ENCODE assay signal across 23 mouse cellular contexts in the genomic region with DNA sequence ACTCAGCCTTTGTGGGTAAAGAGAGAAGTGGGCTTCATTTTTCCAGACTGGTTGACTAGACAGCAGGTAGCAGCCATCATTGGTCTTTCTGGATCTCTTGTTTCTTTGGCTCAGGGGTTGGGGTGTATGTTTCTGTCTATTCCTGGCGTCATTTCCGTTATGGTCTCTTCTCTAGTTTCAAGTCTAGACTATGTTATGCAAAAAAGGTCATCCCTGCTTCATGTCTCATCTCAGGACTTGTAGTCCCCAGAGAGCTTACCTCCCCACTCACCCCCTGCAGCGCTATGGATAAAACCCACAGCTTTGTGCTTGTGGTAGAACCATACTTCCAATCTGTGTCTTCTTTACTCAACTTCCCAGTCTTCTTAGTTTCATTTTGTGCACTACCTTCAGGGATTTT.
"Had no signal": no experiment of that assay in that cellular context is flagged by ENCODE, and none has a peak within 500 bp of the region (broad histone marks: within the 10 kb centered on the region; RNA-seq: fewer than 3 reads in every experiment).

No protein-coding gene starts in this region.

- ATAC-seq: hindbrain, embryonic 16.5 days; intestine, embryonic 16.5 days; liver, embryonic 12.5 days had no signal

- H3K36me3 ChIP-seq: heart, embryonic 10.5 days; heart, embryonic 12.5 days; hindbrain, embryonic 10.5 days; hindbrain, embryonic 12.5 days; kidney, embryonic 15.5 days; limb, embryonic 13.5 days; limb, embryonic 15.5 days; liver, embryonic 12.5 days had no signal

- DNase-seq: gastrocnemius, postnatal 14 days; gastrocnemius, postnatal 36 days; heart, adult 18-20 months; heart, postnatal 10 days; heart, postnatal 4 days; kidney, adult 11 months; kidney, adult 2 months; kidney, adult 9 months; kidney, postnatal 14 days; kidney, postnatal 36 days; layer of hippocampus, adult 9-11 months; layer of hippocampus, postnatal 36 days; left cerebral cortex, postnatal 4 days had no signal

- H3K27me3 ChIP-seq: heart, embryonic 12.5 days; hindbrain, embryonic 12.5 days; kidney, embryonic 15.5 days; limb, embryonic 13.5 days; limb, embryonic 15.5 days; liver, embryonic 12.5 days had no signal
